Mouse (Mus musculus): ENCODE data around the gene Shld2. TPM values are rescaled to one million over a fixed set of nuclear protein-coding genes. Genes with fewer than 3 reads are reported as not detected.

Gene Shld2
- polyA plus RNA-seq, 1 experiment = 2.7 TPM

DNA sequence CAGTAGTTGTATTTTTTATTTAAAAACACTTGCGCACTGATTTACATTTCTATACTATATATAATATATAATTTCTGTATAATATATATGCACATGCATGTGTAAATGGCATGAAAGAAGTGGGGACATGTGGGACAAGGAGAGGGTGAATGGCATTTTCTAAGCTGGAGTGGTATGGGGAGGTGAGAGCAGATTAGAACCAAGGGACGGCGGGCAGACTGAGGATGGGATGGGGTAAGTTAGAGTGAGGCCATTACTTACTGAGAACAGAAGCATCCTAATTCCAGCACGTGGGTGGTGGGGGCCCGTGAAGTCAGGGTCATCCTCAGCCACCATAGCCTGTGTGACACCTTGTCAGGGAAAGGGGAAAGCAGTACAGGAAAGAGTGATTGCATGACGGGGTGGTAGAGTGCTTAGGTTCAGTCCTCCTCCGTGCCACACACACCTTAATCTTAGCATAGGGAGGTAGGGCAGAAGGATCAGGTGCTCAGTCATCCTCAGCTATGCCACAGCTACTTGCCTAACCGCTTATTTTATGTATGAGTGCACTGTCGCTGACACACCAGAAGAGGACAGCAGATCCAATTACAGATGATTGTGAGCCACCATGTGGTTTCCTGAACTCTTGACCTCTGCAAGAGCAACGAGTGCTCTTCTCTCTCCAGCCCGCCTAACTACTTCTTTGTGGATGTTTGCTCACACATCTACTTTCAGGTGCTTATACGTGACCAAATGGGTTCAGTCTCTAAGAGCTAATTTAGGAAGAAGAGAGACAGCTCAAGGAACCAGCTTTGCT lies 35.7 kb upstream of the Shld2 start:
- peaks cover 41% of the 10 kb centered on the region for H3K36me3 ChIP-seq (ENCODE audit: control insufficient read depth, insufficient read depth)
- H3K79me3 ChIP-seq (ENCODE audit: low read depth) = no peaks in the 10 kb centered on the region
- H3K4me3 ChIP-seq (ENCODE audit: insufficient read depth, poor library complexity, severe bottlenecking) = no peak overlapping the region
- TF ChIP-seq MAX (IDR thresholded peaks at IDR 0.05) (no peak), USF1 (IDR thresholded peaks at IDR 0.05; ENCODE audit: low read depth) (no peak), CTCF (IDR thresholded peaks at IDR 0.05; ENCODE audit: control insufficient read depth, insufficient read depth, insufficient read length) (no peak), CEBPB (IDR thresholded peaks at IDR 0.05; ENCODE audit: low read depth) (no peak), FOSL1 (IDR thresholded peaks at IDR 0.05; ENCODE audit: insufficient read depth, low read length, poor library complexity, severe bottlenecking) (no peak), MYOD1 (IDR thresholded peaks at IDR 0.05; ENCODE audit: control insufficient read depth, insufficient read length, low read depth) (no peak), MYOG (IDR thresholded peaks at IDR 0.05; ENCODE audit: control insufficient read depth, extremely low read depth, insufficient read length) (no peak)
- H3ac ChIP-seq (ENCODE audit: control insufficient read depth, insufficient read length, low read depth) = no peak overlapping the region
- H3K79me2 ChIP-seq (ENCODE audit: control insufficient read depth, insufficient read depth) = no peaks in the 10 kb centered on the region
- H3K27me3 ChIP-seq (ENCODE audit: control insufficient read depth, insufficient read depth, insufficient read length) = no peaks in the 10 kb centered on the region

DNA sequence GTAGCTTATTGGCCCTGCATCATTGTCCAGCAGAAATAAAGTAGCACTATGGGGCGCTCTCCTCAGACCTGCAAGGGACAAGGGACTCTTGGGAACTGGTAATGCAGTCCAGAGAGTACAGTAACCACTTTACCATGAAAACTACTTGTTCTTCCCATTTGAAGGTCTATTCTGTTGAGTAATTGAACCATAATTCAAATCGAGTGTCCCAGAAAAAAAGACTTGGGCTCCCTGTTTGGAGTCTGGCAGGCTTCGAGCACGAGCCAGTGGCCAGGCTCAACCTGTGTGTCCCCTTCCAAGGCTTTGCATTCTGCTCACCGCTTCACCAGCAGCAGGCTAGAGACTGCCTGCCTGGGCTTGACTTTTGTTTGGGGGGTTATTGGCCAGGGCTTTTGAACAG lies 34.1 kb upstream of the Shld2 start:
- TF ChIP-seq USF1 (IDR thresholded peaks at IDR 0.05; ENCODE audit: low read depth) = no peak
- no peak for TF ChIP-seq MAX (IDR thresholded peaks at IDR 0.05)
- TF ChIP-seq FOSL1 (IDR thresholded peaks at IDR 0.05; ENCODE audit: insufficient read depth, low read length, poor library complexity, severe bottlenecking) = no peak
- Histone ChIP-seq H3ac (ENCODE audit: control insufficient read depth, insufficient read length, low read depth) (no peak overlapping the region), H3K4me3 (ENCODE audit: insufficient read depth, poor library complexity, severe bottlenecking) (no peak overlapping the region)

DNA sequence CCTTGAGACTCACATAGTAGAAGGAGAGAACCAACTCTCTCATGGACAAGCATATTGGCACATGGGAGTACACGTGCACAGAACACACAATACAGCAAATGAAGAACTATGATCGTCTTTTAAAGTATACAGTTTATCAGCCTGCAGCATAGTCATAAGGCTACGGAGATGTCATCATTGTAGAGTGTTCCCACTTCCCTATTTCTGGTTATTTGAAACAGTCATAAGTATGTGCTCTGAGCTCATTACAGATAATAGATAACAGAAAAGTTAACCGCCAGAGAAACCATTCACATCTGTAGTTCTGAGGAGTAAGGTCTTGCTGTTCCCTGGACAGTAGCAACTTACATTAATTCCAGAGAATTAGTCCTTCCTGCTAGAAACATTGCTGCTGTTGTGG lies 32.8 kb upstream of the Shld2 start:
- H3K79me2 ChIP-seq (ENCODE audit: control insufficient read depth, insufficient read depth) = no peaks in the 10 kb centered on the region
- no peaks in the 10 kb centered on the region for H3K27me3 ChIP-seq (ENCODE audit: control insufficient read depth, insufficient read depth, insufficient read length)
- TF ChIP-seq MAX (IDR thresholded peaks at IDR 0.05) = no peak
- no peak for TF ChIP-seq USF1 (IDR thresholded peaks at IDR 0.05; ENCODE audit: low read depth)
- no peak for TF ChIP-seq CEBPB (IDR thresholded peaks at IDR 0.05; ENCODE audit: low read depth)
- TF ChIP-seq FOSL1 (IDR thresholded peaks at IDR 0.05; ENCODE audit: insufficient read depth, low read length, poor library complexity, severe bottlenecking) = no peak
- TF ChIP-seq MYOG (IDR thresholded peaks at IDR 0.05; ENCODE audit: control insufficient read depth, extremely low read depth, insufficient read length) = no peak
- TF ChIP-seq MYOD1 (IDR thresholded peaks at IDR 0.05; ENCODE audit: control insufficient read depth, insufficient read length, low read depth) = no peak
- no peak for TF ChIP-seq CTCF (IDR thresholded peaks at IDR 0.05; ENCODE audit: control insufficient read depth, insufficient read depth, insufficient read length)
- no peak overlapping the region for H3ac ChIP-seq (ENCODE audit: control insufficient read depth, insufficient read length, low read depth)
- H3K79me3 ChIP-seq (ENCODE audit: low read depth) = no peaks in the 10 kb centered on the region
- peaks cover 68% of the 10 kb centered on the region for H3K36me3 ChIP-seq (ENCODE audit: control insufficient read depth, insufficient read depth)
- no peak overlapping the region for H3K4me3 ChIP-seq (ENCODE audit: insufficient read depth, poor library complexity, severe bottlenecking)

More for the DNA sequence above, 34.1 kb upstream of the Shld2 start:
- Histone ChIP-seq H3K79me2 (ENCODE audit: control insufficient read depth, insufficient read depth) (no peaks in the 10 kb centered on the region), H3K79me3 (ENCODE audit: low read depth) (no peaks in the 10 kb centered on the region), H3K36me3 (ENCODE audit: control insufficient read depth, insufficient read depth) (peaks cover 56% of the 10 kb centered on the region), H3K27me3 (ENCODE audit: control insufficient read depth, insufficient read depth, insufficient read length) (no peaks in the 10 kb centered on the region)

DNA sequence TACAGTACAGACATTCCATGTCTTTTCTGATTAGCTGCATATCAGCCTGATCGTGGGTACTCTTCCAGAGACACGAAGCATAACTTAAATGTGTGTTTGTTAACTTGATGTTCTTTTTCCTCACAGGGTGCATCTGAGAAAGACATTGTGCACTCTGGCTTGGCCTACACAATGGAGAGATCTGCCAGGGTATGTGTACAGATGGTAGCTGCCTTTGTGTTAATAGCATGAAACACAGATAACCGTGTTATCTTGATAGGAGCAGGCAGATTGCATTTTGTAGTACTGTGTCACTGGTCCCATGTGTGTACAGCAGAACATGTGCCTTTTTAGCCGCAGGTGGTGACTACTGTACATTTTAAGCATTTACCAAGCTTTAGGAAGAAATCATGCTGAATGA lies 31.7 kb upstream of the Shld2 start:
- Histone ChIP-seq H3K36me3 (ENCODE audit: control insufficient read depth, insufficient read depth) (peaks cover 79% of the 10 kb centered on the region), H3K79me3 (ENCODE audit: low read depth) (no peaks in the 10 kb centered on the region), H3K27me3 (ENCODE audit: control insufficient read depth, insufficient read depth, insufficient read length) (no peaks in the 10 kb centered on the region), H3K4me3 (ENCODE audit: insufficient read depth, poor library complexity, severe bottlenecking) (no peak overlapping the region), H3ac (ENCODE audit: control insufficient read depth, insufficient read length, low read depth) (no peak overlapping the region), H3K79me2 (ENCODE audit: control insufficient read depth, insufficient read depth) (no peaks in the 10 kb centered on the region)
- no peak for TF ChIP-seq USF1 (IDR thresholded peaks at IDR 0.05; ENCODE audit: low read depth)
- TF ChIP-seq MYOD1 (IDR thresholded peaks at IDR 0.05; ENCODE audit: control insufficient read depth, insufficient read length, low read depth) = no peak
- TF ChIP-seq MYOG (IDR thresholded peaks at IDR 0.05; ENCODE audit: control insufficient read depth, extremely low read depth, insufficient read length) = no peak
- no peak for TF ChIP-seq CTCF (IDR thresholded peaks at IDR 0.05; ENCODE audit: control insufficient read depth, insufficient read depth, insufficient read length)
- TF ChIP-seq MAX (IDR thresholded peaks at IDR 0.05) = no peak
- no peak for TF ChIP-seq CEBPB (IDR thresholded peaks at IDR 0.05; ENCODE audit: low read depth)
- TF ChIP-seq FOSL1 (IDR thresholded peaks at IDR 0.05; ENCODE audit: insufficient read depth, low read length, poor library complexity, severe bottlenecking) = no peak

DNA sequence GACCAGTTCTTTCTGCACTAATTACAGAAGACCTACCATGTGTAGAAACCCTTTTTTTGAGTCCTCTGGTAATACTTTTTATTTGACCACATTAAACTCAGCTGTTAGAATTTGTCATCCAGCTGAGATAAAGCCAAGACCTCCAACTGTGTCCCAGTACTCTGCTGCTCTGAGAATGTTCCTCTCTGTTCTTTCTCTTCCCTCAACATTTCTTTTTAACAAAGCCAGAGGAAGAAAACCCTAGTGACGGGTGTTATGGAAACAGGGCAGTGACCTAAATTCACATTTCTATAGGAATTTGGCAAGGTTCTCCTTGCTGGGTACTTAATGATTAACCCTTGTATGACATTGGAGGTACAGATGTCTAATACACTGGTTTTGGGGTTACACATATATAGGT lies 29.2 kb upstream of the Shld2 start:
- H3K79me2 ChIP-seq (ENCODE audit: control insufficient read depth, insufficient read depth) = no peaks in the 10 kb centered on the region

More for the DNA sequence above, 29.2 kb upstream of the Shld2 start:
- Histone ChIP-seq H3K79me3 (ENCODE audit: low read depth) (no peaks in the 10 kb centered on the region), H3K36me3 (ENCODE audit: control insufficient read depth, insufficient read depth) (peaks cover 94% of the 10 kb centered on the region), H3ac (ENCODE audit: control insufficient read depth, insufficient read length, low read depth) (no peak overlapping the region), H3K4me3 (ENCODE audit: insufficient read depth, poor library complexity, severe bottlenecking) (no peak overlapping the region), H3K27me3 (ENCODE audit: control insufficient read depth, insufficient read depth, insufficient read length) (no peaks in the 10 kb centered on the region)
- TF ChIP-seq MYOD1 (IDR thresholded peaks at IDR 0.05; ENCODE audit: control insufficient read depth, insufficient read length, low read depth) (no peak), MAX (IDR thresholded peaks at IDR 0.05) (no peak), MYOG (IDR thresholded peaks at IDR 0.05; ENCODE audit: control insufficient read depth, extremely low read depth, insufficient read length) (no peak), CEBPB (IDR thresholded peaks at IDR 0.05; ENCODE audit: low read depth) (no peak), CTCF (IDR thresholded peaks at IDR 0.05; ENCODE audit: control insufficient read depth, insufficient read depth, insufficient read length) (no peak), USF1 (IDR thresholded peaks at IDR 0.05; ENCODE audit: low read depth) (no peak), FOSL1 (IDR thresholded peaks at IDR 0.05; ENCODE audit: insufficient read depth, low read length, poor library complexity, severe bottlenecking) (no peak)
